Mouse (Mus musculus) ES-E14 (cell line): ENCODE results near the gene Tex14. TPM values are rescaled to one million over a fixed set of nuclear protein-coding genes. Genes with fewer than 3 reads are reported as not detected.
A peak's percentile ranks its signal among the peaks of the same experiment; 100 is the strongest.
"Not testable (repeated sequence)": the region's sequence is repeated elsewhere in the genome, so short reads cannot be mapped to it uniquely, and the experiment has no call there.

Source experiments
- DNase-seq: peaks from one replicate; pipeline ENCODE4 v3.0.0-alpha.2; 2013; ENCODE audit warnings: low read depth, low spot score
- H3K27ac ChIP-seq: 2 replicates; pipeline ENCODE4 v1.5.1; 2012; ENCODE audit warnings: low read depth, mild to moderate bottlenecking, low read length, moderate library complexity, mixed read lengths; ENCODE audit not compliant: poor library complexity, insufficient read depth, severe bottlenecking
- H3K36me3 ChIP-seq: 2 replicates; pipeline ENCODE4 v1.6.1; 2012; ENCODE audit warnings: mild to moderate bottlenecking, low read length, moderate library complexity, mixed read lengths; ENCODE audit not compliant: control insufficient read depth, poor library complexity, insufficient read depth, severe bottlenecking
- H3K4me1 ChIP-seq, 2 experiments: fragments of 150-350 bp in 1 of 2; sonication (generic) in 1 of 2; 2 replicates each; pipeline ENCODE4 v1.6.1; 2012; ENCODE audit warnings: low read length in 2 of 2, mild to moderate bottlenecking in 1 of 2, mixed read lengths in 1 of 2; ENCODE audit not compliant: control insufficient read depth in 2 of 2, insufficient read depth in 2 of 2, poor library complexity in 1 of 2
- H3K4me3 ChIP-seq, 2 experiments: fragments of 150-350 bp in 1 of 2; sonication (generic) in 1 of 2; 2 replicates each; pipeline ENCODE4 v1.5.1; 2012; ENCODE audit warnings: low read length in 2 of 2, low read depth in 1 of 2, mild to moderate bottlenecking in 1 of 2, mixed read lengths in 1 of 2; ENCODE audit not compliant: insufficient read depth in 1 of 2, poor library complexity in 1 of 2, severe bottlenecking in 1 of 2
- H3K9ac ChIP-seq: 2 replicates; pipeline ENCODE4 v1.6.1; 2012; ENCODE audit warnings: low read depth, mild to moderate bottlenecking, low read length, mixed read lengths; ENCODE audit not compliant: poor library complexity, insufficient read depth, severe bottlenecking
- H3K9me3 ChIP-seq: fragments of 150-350 bp; sonication (generic); 2 replicates; pipeline ENCODE4 v1.6.1; 2012; ENCODE audit warnings: low read depth, mild to moderate bottlenecking, low read length; ENCODE audit not compliant: control insufficient read depth, insufficient read depth
- CHD2 ChIP-seq: IDR thresholded peaks from 2 replicates; pipeline ENCODE4 v1.6.1; 2014; ENCODE audit warnings: mild to moderate bottlenecking, low read depth, low read length, inconsistent platforms
- HCFC1 ChIP-seq: IDR thresholded peaks from 2 replicates; pipeline ENCODE4 v1.6.1; 2012; ENCODE audit warnings: low read length, inconsistent platforms, borderline replicate concordance; ENCODE audit not compliant: insufficient read depth
- MAFK ChIP-seq: IDR thresholded peaks from 2 replicates; pipeline ENCODE4 v1.6.1; 2014; ENCODE audit warnings: mild to moderate bottlenecking, low read depth, low read length, inconsistent platforms; ENCODE audit not compliant: insufficient read depth
- ZC3H11A ChIP-seq: IDR thresholded peaks from 2 replicates; pipeline ENCODE4 v1.6.1; 2012; ENCODE audit warnings: low read depth, mild to moderate bottlenecking, inconsistent platforms, low read length, borderline replicate concordance
- ZNF384 ChIP-seq: IDR thresholded peaks from 2 replicates; pipeline ENCODE4 v1.6.1; 2012; ENCODE audit warnings: low read depth, low read length, inconsistent platforms
- in situ Hi-C, 2 experiments: fragments of 600-800 bp; cut with MboI; formaldehyde crosslinking; loops; one replicate each; pipeline ENCODE4 v1.15.1; 2025; ENCODE audit warnings: low sequenced_read_pairs in 2 of 2, inconsistent platforms in 1 of 2; ENCODE audit not compliant: unreplicated experiment in 2 of 2
- total RNA-seq: library from RNA; depleted of rRNA; stranded (reverse); fragments of 300-350 nt; gene quantifications from 2 replicates; pipeline ENCODE4 v1.2.3, GENCODE M21; 2012

The Tex14 gene
- total RNA-seq, 1 experiment, result 11.4 TPM

DNA sequence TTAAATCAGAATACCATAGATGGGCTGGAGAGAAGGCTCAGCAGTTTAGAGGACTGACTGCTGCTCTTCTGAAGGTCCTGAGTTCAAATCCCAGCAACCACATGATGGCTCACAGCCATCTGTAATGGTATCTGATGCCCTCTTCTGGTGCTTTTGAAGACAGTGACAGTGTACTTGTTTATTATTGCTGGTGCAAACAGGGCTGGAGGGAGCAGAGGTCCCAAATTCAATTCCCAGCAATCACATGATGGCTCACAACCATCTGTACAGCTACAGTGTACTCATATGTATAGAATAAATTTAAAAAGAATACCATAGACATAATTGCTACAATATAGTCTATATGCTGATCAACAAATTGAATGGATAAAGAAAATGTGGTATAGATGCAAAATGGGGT, 42.6 kb downstream of the Tex14 start:
- in situ Hi-C loops, result no loop called here
- DNase-seq, result no peak
- H3K9me3 ChIP-seq, result no peaks in the 10 kb centered on the region
- no peak overlapping the region for H3K9ac ChIP-seq
- no peak overlapping the region for H3K27ac ChIP-seq
- TF ChIP-seq MAFK (no peak), ZNF384 (no peak), ZC3H11A (no peak), HCFC1 (no peak), CHD2 (no peak)
- peaks cover 0 to 2% of the 10 kb centered on the region in 2 experiments; a peak in 1 of 4 replicates for H3K4me1 ChIP-seq
- no peak overlapping the region for H3K4me3 ChIP-seq
- H3K36me3 ChIP-seq, result no peaks in the 10 kb centered on the region

- H3K9ac ChIP-seq, result peak overlapping the region; percentile 70
- DNase-seq, H3K36me3 ChIP-seq, H3K9me3 ChIP-seq, H3K27ac ChIP-seq, in situ Hi-C loops, H3K4me1 ChIP-seq: not testable (repeated sequence)
- H3K4me3 ChIP-seq, result peak overlapping the region; percentile 50 to 51; a peak in 3 of 4 replicates
Measured at GRCm38 (mm10) chr11:87448081-87448475, 43.2 kb downstream of the Tex14 start.

DNA sequence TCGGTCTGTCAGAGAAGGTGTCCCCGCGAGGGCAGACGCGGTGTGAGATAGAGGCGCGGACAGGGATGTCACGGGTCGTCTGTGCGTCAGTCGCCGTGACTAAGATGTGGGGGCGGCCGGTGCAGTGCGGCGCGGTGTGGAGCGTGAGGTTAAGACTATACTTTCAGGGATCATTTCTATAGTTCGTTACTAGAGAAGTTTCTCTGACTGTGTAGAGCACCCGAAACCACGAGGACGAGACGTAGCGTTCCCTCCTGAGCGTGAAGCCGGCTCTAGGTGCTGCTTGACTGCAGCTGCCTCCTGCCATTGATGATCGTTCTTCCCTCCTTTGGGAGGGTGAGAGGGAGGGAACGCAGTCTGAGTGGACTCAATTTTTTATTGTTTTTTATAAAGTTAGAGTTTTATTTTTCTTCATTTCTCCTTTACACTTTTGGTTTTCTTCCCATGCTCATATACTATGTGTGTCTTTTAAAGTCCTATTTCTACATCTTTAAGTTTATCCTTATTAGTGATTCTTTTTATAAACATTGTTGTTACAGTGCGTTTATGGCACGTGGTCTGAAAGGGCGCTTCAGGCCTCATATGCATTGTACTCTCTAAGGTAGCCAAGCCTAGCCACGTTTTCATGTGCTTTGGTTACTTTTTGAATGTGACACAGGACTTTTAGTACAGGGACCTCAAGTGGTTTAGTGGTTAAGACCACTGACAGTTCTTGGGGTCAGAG, 43.8 kb downstream of the Tex14 start:
- H3K4me1 ChIP-seq, H3K27ac ChIP-seq, in situ Hi-C loops, H3K36me3 ChIP-seq, H3K9me3 ChIP-seq, H3K4me3 ChIP-seq: not testable (repeated sequence)
- peak; percentile 69 for DNase-seq
- H3K9ac ChIP-seq, result peak overlapping the region; percentile 55; the same call in 1 of the 2 replicates

DNA sequence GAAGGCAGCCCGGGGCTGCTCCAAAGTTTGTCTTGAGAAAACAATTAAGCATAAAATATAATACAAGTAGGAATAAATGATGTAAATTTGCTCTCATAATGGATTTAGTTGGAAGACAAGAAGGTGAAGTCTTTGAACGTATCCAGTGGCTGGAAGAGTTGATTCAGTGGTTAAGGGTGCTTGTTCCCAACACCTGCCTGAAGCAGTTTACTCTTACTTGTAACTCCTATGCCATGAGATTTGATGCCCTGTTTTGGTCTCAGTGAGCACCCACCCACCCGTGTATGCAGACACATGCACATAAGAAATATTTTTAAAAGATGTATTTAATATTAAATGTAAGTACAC, 44.3 kb downstream of the Tex14 start:
- no peaks in the 10 kb centered on the region for H3K36me3 ChIP-seq
- H3K4me3 ChIP-seq, result no peak overlapping the region
- H3K9ac ChIP-seq, result no peak overlapping the region
- peaks cover 3 to 5% of the 10 kb centered on the region in 2 experiments; a peak in 3 of 4 replicates for H3K4me1 ChIP-seq
- H3K9me3 ChIP-seq, result no peaks in the 10 kb centered on the region
- no peak for TF ChIP-seq ZC3H11A
- no peak for TF ChIP-seq CHD2
- no peak for TF ChIP-seq MAFK
- TF ChIP-seq HCFC1, result no peak
- TF ChIP-seq ZNF384, result no peak
- in situ Hi-C loops, result no loop called here
- H3K27ac ChIP-seq, result no peak overlapping the region
- DNase-seq, result no peak

- H3K9me3 ChIP-seq, H3K36me3 ChIP-seq, H3K4me3 ChIP-seq, H3K27ac ChIP-seq, H3K9ac ChIP-seq, H3K4me1 ChIP-seq, in situ Hi-C loops, DNase-seq: not testable (repeated sequence)
Measured at GRCm38 (mm10) chr11:87449847-87450246, 45.0 kb downstream of the Tex14 start.

DNA sequence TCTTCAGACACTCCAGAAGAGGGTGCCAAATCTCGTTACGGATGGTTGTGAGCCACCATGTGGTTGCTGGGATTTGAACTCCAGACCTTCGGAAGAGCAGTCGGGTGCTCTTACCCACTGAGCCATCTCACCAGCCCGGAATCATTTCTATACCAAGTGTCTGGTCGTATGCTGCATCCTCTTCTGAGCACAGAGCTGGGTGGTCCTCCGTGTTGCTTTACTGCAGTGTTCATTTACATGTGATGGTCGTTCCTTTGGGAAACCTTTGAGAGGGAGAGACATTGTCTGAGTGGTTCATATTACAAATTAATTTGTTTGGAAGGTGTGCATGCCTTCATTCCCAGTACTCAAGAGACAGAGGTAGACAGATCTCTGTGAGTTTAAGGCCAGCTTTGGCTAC, 47.9 kb downstream of the Tex14 start:
- in situ Hi-C loops, H3K9me3 ChIP-seq, H3K36me3 ChIP-seq, DNase-seq, H3K4me1 ChIP-seq: not testable (repeated sequence)
- Histone ChIP-seq H3K4me3 (peak overlapping the region in 1 of 2 experiments; percentile 26; a peak in 2 of 4 replicates), H3K27ac (peak overlapping the region; percentile 65; the same call in 1 of the 2 replicates), H3K9ac (peak overlapping the region; percentile 73; the same call in 1 of the 2 replicates)
